Mouse (Mus musculus) cortical plate, adult 2 months (tissue): ENCODE results near the gene Igfbp7.

ENCODE experiments used
- CTCF ChIP-seq: fragments of 200-500 bp; IDR thresholded peaks from 2 replicates; pipeline ENCODE4 v1.5.1; 2011; ENCODE audit warnings: mild to moderate bottlenecking, control low read depth, low read length; ENCODE audit not compliant: insufficient read depth; ENCODE audit errors: extremely low read depth
- POLR2A ChIP-seq: fragments of 200-500 bp; IDR thresholded peaks from 2 replicates; pipeline ENCODE4 v1.6.1; 2011; ENCODE audit warnings: mild to moderate bottlenecking, low read length, control low read depth; ENCODE audit not compliant: insufficient read depth; ENCODE audit errors: extremely low read depth

GRCm38 (mm10) chr5:77393094-77393619, 14.7 kb downstream of the Igfbp7 start:
- TF ChIP-seq CTCF (no peak), POLR2A (no peak)
